Mouse (Mus musculus) bone marrow, adult 2 months (tissue): ENCODE results near the gene Hhat.

Experiments
- CTCF ChIP-seq: fragments of 200-500 bp; IDR thresholded peaks from 2 replicates; pipeline ENCODE4 v1.5.1; 2011; ENCODE audit warnings: low read length, control low read depth; ENCODE audit not compliant: control insufficient read depth, insufficient read depth
- POLR2A ChIP-seq: fragments of 200-500 bp; IDR thresholded peaks from 2 replicates; pipeline ENCODE4 v1.6.1; 2011; ENCODE audit warnings: low read depth, mild to moderate bottlenecking, control low read depth, low read length, borderline replicate concordance; ENCODE audit not compliant: control insufficient read depth

- no peak for TF ChIP-seq CTCF
- no peak for TF ChIP-seq POLR2A
These were observed 15.2 kb upstream of the Hhat start for GRCm38 (mm10) chr1:192786194-192786593.
